ENCODE assay signal across 8 mouse cellular contexts in genomic region chr16:91373473-91374252, GRCm38 (mm10). TPM values are rescaled to one million over a fixed set of nuclear protein-coding genes. Genes with fewer than 3 reads are reported as not detected.
DNase-seq lines count a peak whose midpoint lies in the region; ATAC-seq and TF ChIP-seq lines count a peak whose summit lies in the region.

No protein-coding gene starts in this region.

- H3K36me3 ChIP-seq in forebrain, embryonic 13.5 days (ENCODE audit: poor library complexity, severe bottlenecking), result peaks cover 3% of the 10 kb centered on the region; the same call in 1 of the 2 replicates
- H3K36me3 ChIP-seq in liver, embryonic 11.5 days (ENCODE audit: control insufficient read depth, insufficient read depth, low read length), result peaks cover 2% of the 10 kb centered on the region
- no peaks in the 10 kb centered on the region for H3K36me3 ChIP-seq in small intestine, adult 2 months (ENCODE audit: control insufficient read depth, insufficient read depth, low read length)

- H3K4me1 ChIP-seq in forebrain, embryonic 13.5 days, result peaks cover 19% of the 10 kb centered on the region
- peaks cover 16% of the 10 kb centered on the region for H3K4me1 ChIP-seq in liver, embryonic 11.5 days (replicated peaks; ENCODE audit: control insufficient read depth, insufficient read depth, low read length)
- H3K4me1 ChIP-seq in small intestine, adult 2 months (ENCODE audit: control insufficient read depth, insufficient read depth, insufficient read length, low read length), result peaks cover 7% of the 10 kb centered on the region; the same call in 1 of the 2 replicates

- peak; percentile 46 for DNase-seq in thymus, postnatal 0 days (ENCODE audit: low spot score)
- DNase-seq in thymus, postnatal 36 days, result no peak
- no peak for DNase-seq in liver, embryonic 11.5 days (ENCODE audit: low spot score)
- no peak for DNase-seq in layer of hippocampus, adult 11-12 months (ENCODE audit: low spot score)
- DNase-seq in urinary bladder, postnatal 25 days (ENCODE audit: low spot score), result no peak
- DNase-seq in frontal cortex, postnatal 36 days (ENCODE audit: low spot score in 2 of 2), result no peak

- H3K9me3 ChIP-seq in forebrain, embryonic 13.5 days (replicated peaks), result no peaks in the 10 kb centered on the region; the same call in 1 of the 2 replicates
- H3K9me3 ChIP-seq in liver, embryonic 11.5 days (ENCODE audit: control insufficient read depth, low read length), result no peaks in the 10 kb centered on the region

- H3K9ac ChIP-seq in forebrain, embryonic 13.5 days, result peak overlapping the region; percentile 95
- H3K9ac ChIP-seq in liver, embryonic 11.5 days (ENCODE audit: low read depth, low read length), result peak overlapping the region; percentile 98

- peak overlapping the region; percentile 73 for H3K4me2 ChIP-seq in forebrain, embryonic 13.5 days
- H3K4me2 ChIP-seq in liver, embryonic 11.5 days, result peak overlapping the region; percentile 91

- no peak for TF ChIP-seq CTCF in small intestine, adult 2 months (IDR thresholded peaks at IDR 0.05; ENCODE audit: extremely low read depth, insufficient read length, insufficient replicate concordance, low read depth, low read length)

- no peak for ATAC-seq in forebrain, embryonic 13.5 days
- no peak for ATAC-seq in liver, embryonic 11.5 days (replicated peaks; ENCODE audit: low FRiP score)

- 53% methylated on average over 12 of the region's 13 CpGs for WGBS in forebrain, embryonic 13.5 days
- 29% methylated on average over 13 of the region's 13 CpGs for WGBS in liver, embryonic 11.5 days
- WGBS in small intestine, adult 2 months, result 31% methylated on average over 13 of the region's 13 CpGs

- no peaks in the 10 kb centered on the region for H3K27me3 ChIP-seq in forebrain, embryonic 13.5 days
- no peaks in the 10 kb centered on the region for H3K27me3 ChIP-seq in liver, embryonic 11.5 days (replicated peaks; ENCODE audit: control insufficient read depth, insufficient read depth, low read length)
- no peaks in the 10 kb centered on the region for H3K27me3 ChIP-seq in small intestine, adult 2 months (ENCODE audit: control insufficient read depth, insufficient read depth, low read length)

- peak overlapping the region; percentile 82 for H3K4me3 ChIP-seq in forebrain, embryonic 13.5 days
- peak overlapping the region; percentile 96 for H3K4me3 ChIP-seq in liver, embryonic 11.5 days (ENCODE audit: low read depth, low read length)
- H3K4me3 ChIP-seq in small intestine, adult 2 months (ENCODE audit: low read depth, low read length), result peak overlapping the region; percentile 95

- H3K27ac ChIP-seq in forebrain, embryonic 13.5 days, result peak overlapping the region; percentile 95
- peak overlapping the region; percentile 98 for H3K27ac ChIP-seq in liver, embryonic 11.5 days (ENCODE audit: low read depth, low read length)
- peak overlapping the region; percentile 93 for H3K27ac ChIP-seq in small intestine, adult 2 months (ENCODE audit: insufficient read depth, low read depth, low read length)

- no peak for TF ChIP-seq POLR2A in small intestine, adult 2 months (IDR thresholded peaks at IDR 0.05; ENCODE audit: low read depth, low read length)

RNA-seq across cellular contexts. Expression of gene Ifnar2, which starts 1.1 kb away (rescaled TPM):
- polyA plus RNA-seq in thymus, postnatal 0 days (2015; fragmentation: Nextera tagmentation; extraction: Ambion mirVana), result 70.7 and 73.4 TPM in 2 replicates
- 29.8 and 32.5 TPM in 2 replicates for polyA plus RNA-seq in forebrain, embryonic 13.5 days (2015; fragmentation: Nextera tagmentation; extraction: Ambion mirVana)
- polyA plus RNA-seq in liver, embryonic 11.5 days (2014; fragmentation: Nextera tagmentation; extraction: Ambion mirVana), result 66.7 and 70.9 TPM in 2 replicates
- polyA plus RNA-seq in small intestine, adult 2 months (2012; rRNA removed), result 12.6 and 25.3 TPM in 2 replicates

RNA-seq across cellular contexts. Expression of gene Gm21970, which starts 17.9 kb away (rescaled TPM):
- not detected in 2 replicates for polyA plus RNA-seq in thymus, postnatal 0 days (2015; fragmentation: Nextera tagmentation; extraction: Ambion mirVana)
- polyA plus RNA-seq in forebrain, embryonic 13.5 days (2015; fragmentation: Nextera tagmentation; extraction: Ambion mirVana), result not detected in 2 replicates
- polyA plus RNA-seq in liver, embryonic 11.5 days (2014; fragmentation: Nextera tagmentation; extraction: Ambion mirVana), result not detected in 2 replicates
- not detected in 2 replicates for polyA plus RNA-seq in small intestine, adult 2 months (2012; rRNA removed)

RNA-seq across cellular contexts. Expression of gene Il10rb, which starts 32.3 kb away (rescaled TPM):
- polyA plus RNA-seq in thymus, postnatal 0 days (2015; fragmentation: Nextera tagmentation; extraction: Ambion mirVana), result 42.7 and 44.1 TPM in 2 replicates
- polyA plus RNA-seq in forebrain, embryonic 13.5 days (2015; fragmentation: Nextera tagmentation; extraction: Ambion mirVana), result 5.9 TPM in 2 replicates
- 29.8 and 32.9 TPM in 2 replicates for polyA plus RNA-seq in liver, embryonic 11.5 days (2014; fragmentation: Nextera tagmentation; extraction: Ambion mirVana)
- polyA plus RNA-seq in small intestine, adult 2 months (2012; rRNA removed), result 16.8 and 51.2 TPM in 2 replicates
